Mouse (Mus musculus): ENCODE results near the gene Nrxn1.

The Nrxn1 gene

DNA sequence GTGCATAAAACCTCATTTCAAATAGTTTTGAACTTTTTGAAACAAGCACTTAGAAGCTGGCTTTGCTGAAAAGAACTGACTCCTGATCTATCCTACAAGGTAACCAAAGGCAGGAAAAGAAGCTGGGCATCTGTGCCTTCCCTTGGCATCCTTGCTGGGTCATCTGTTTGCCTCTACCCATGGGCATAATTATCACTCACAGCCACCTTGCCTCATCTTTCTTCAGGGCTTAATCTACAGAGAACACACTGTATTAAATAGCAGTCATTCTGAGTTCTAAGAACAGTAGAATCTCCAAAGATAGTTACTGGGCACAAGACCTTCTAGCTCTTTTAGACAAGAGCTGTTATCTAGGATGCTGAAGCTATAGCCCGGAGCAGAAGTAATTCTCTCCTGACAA is 442.6 kb downstream of the Nrxn1 start:
- no peak for DNase-seq

DNA sequence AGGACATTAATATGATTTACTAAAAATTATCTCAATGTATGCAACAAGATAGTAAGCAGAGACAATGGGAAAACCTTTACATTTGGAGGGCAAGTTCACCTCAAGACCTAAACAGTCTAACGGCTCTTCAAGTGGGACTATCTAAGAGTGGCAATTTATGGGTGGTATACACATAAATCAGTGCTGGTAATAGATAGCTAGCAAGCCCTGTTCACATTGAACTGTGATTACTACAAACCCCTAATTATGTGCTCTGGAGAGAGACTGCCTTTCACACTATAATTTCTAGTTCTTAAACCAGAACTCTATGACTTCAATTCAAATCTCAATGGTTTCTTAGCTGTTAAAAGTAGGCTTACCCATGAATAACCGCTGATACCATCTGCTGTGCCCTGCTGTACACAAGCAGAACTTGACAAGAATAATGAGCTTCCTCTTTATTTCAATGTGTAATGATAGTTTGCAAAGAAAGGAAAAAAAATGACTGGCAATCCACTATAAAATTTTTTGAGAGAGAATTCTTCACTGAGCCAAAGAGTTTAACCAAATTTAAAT is 453.8 kb downstream of the Nrxn1 start:
- no peak for DNase-seq

DNA sequence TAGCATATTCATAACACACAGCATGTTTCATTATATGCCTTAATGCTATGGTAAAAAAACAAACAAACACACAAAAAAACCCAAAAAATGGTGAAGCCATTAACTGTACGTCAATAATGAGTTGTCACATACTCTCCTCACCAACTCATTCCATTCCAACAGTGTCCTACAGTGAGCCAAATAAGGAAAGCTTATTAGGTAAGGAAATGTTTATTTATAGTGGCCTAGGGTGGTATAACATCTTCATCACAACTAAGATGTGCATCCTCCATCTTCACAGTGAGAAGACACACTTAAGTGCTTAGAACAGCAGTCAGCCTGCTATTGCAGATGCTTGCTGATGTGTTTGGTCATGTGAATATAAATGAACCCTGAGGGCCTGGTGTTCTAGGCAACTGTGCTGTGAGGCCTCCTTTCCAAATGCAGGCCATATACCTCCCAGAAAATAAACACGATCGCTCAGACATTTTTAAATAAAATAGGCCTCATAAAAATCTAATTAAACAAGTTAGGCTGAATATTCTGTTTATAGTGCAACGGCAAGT is 454.6 kb downstream of the Nrxn1 start:
- DNase-seq = no peak

DNA sequence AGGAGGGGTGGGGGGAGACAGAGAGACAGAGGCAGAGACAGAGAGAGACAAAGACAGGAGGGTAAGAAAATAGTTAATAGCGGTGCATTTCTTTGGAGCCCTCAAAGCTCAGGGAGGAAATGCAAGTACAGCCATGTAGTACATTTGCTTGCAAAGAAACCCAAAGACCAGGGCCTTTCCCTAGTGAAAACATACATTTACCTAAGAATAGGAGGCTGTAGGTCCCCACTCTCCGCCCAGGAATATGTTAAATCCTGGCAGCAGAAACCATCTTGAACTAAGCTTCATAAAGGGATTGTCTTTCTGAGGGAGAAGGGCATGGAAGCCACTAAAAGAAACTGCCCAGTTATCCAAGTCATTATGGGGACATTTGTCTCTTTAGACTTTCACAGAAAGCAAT is 461.5 kb downstream of the Nrxn1 start:
- no peak for DNase-seq

DNA sequence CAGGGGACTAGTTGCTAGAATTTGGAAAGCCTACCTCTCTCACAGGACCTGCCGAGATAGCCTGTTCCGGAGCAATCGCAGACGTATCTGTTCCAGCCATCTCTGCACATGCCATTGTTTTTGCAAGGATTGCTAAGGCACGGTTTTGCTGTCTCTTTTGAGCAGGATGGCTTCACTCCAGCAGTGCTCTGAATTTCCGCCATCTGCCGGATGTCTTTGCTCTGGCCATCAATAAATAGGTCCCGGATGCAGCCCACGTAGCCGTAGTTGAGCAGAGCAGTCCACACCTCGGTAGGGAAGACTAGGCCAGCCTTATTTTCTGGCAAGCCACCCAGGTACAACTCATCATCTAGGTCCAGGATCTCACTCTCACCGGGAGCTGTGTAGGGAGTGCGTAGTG is 463.0 kb downstream of the Nrxn1 start:
- no peak for DNase-seq

DNA sequence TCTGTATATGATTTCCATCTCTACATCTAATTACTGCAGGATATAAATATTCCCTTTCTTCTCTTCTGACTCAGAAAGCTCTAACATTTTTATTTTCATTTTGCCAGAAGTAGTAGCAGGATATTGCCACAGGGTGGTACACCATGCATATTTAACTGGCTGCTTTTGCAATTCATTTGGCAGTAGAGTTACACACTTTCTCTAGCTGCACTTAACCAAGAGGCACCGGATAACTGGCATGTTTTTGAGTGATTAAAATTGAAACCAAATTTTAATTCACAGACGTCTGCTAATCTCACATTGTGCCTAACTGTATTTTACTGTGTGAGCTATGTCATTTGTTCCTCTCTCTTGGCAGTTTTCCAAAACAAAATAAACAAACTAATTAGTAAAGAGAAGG is 464.4 kb downstream of the Nrxn1 start:
- DNase-seq = peak; percentile 30

DNA sequence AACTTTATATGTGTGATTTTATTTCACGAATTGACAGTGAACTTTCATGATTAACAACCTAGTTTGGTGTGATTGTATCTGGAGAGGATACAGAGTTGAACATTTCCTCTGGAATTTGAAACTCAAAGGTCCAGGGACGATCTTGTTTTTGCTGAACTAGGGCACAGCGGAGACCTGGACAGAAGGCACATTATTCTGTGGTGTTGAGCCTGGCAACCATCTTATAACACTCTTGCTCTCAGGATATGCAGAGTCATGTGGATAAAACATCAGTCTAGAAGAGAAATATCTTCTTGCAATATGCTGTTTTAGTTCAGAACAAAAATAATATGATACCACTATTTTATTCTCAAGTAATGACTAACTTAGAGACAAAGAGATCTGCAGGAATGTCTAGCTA is 464.9 kb downstream of the Nrxn1 start:
- no peak for DNase-seq

DNA sequence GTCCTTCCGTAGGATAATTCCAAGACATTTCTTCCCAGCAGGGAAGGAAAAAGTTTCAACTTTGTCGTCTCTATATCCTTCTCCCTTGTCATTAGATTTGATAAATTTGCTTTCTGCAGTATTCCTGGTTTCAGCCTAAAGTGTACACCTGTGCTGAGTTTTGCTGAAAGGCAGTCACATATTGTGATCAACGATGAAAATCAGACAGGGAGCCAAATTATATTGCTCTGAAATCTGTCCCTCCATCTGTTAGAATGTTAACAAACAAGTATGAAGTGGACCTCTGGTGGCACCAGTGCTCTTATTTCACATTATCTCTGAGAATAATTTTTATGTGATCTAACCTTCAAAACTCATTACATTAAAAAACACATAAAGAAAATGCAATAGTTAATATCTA is 465.5 kb downstream of the Nrxn1 start:
- DNase-seq = no peak

DNA sequence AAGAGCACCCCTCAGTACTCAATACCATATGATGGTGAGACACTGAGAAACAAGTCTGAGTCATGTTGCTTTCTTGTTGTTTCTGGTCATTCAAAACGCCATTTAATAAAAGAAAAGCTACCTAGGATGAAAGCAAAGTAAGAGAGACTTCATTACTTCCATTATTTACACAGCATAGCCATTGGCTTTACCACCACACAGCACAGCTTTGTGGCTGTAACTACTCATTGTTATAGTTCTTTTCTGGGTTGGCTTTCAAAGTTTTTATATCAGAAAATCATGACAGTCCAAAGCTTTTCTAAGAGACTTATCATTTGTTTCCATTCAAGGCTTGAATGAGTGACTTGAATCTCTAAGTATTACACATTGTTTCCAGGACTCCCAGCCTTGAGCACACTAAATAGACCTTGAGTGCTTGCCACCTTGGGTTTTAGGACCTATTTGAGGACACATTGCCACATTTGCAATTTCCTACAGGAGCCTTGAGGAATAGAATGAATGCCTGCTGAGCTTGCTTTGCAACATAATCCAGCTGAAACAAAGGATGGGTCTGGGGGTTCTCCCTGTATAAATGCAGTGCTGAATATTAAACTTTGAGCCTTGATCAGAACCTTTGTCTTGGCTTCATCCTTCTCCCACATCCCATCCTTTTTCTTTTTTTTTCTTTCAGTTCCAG is 468.1 kb downstream of the Nrxn1 start:
- no peak for DNase-seq

DNA sequence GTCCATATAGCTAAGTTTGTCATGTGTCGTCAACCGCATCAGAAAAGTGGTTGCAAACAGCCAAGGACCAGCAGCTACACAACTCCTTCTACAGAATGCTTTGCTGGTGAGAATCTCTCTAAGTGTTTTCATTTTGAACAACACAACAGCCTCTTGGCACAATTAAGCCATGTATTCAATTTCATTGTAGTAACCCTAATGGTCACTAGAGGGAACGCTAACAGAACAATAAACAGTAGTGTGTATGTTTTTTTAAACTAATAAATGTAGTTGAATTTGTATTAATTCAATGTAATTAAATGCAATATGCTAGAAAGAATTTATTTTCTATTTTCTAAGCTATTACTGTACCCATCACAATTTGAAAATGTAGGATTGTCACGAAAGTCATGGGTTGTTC is 471.0 kb downstream of the Nrxn1 start:
- DNase-seq = no peak

DNA sequence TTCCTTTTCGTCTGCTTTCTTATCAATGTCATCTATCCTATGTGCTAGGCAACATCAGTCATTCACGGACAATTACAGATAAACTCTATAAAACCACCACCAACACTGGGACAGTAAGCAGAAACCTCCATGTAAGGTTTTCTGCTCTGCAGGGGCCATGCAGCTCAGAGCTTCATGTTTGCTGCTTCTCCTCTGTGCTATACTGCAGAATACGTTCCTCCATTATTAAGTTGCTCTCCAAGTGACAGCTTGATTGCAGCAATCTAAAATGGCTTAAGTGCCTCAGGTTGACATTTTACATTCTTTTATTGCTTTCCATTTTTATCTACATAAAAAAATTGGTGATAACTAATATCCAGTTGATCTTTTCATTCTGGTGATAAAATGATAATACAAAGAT is 477.9 kb downstream of the Nrxn1 start:
- no peak for DNase-seq

DNA sequence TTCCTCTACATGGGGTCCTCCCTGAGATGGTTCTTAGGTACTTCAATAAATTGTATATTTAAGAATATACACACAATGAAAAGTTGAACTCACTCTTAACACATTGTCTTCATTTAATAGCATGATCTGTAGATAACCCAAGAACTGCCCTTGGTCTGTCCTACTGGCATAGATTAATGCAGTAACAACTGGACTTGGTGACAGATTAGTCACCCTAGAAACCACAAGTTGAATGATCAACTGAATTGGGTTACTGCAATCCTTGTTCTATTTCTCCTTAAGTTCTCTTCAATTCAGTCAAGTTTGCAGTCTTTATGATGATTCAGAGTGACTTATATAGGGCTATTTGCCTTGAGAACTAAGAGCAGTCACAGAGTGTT is 485.5 kb downstream of the Nrxn1 start:
- no peak for DNase-seq

DNA sequence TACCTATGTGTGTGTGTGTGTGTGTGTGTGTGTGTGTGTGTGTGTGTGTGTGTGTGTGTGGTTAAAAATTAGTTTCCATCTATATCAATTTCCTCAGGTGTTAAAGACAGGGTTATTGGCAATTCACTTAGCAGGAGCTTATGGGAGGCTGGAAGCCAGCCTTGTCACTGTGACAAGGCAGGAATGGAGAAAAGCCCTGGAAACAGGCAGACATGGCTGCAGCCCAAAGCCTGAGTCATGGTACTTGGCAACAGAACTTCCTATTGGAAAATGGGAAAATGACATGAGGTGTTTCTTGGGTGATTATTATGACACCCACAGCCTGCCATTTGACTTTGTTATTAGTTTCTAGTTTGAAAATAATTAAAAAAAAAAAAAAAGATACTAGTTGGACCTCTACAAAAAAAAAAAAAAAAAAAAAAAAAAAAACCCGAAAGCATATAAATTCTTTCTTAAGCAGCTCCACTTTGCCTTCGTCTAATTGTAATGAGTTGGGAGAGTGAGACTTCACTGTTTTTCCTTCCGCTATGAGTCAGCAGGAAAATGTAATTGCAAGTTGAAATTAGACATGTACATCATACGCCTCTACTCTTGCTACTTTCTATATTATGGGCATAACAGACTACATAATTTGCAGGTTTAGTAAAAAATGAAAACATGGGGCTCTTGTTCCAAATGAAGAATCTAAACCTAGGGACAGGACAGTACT is 486.0 kb downstream of the Nrxn1 start:
- DNase-seq = no peak

DNA sequence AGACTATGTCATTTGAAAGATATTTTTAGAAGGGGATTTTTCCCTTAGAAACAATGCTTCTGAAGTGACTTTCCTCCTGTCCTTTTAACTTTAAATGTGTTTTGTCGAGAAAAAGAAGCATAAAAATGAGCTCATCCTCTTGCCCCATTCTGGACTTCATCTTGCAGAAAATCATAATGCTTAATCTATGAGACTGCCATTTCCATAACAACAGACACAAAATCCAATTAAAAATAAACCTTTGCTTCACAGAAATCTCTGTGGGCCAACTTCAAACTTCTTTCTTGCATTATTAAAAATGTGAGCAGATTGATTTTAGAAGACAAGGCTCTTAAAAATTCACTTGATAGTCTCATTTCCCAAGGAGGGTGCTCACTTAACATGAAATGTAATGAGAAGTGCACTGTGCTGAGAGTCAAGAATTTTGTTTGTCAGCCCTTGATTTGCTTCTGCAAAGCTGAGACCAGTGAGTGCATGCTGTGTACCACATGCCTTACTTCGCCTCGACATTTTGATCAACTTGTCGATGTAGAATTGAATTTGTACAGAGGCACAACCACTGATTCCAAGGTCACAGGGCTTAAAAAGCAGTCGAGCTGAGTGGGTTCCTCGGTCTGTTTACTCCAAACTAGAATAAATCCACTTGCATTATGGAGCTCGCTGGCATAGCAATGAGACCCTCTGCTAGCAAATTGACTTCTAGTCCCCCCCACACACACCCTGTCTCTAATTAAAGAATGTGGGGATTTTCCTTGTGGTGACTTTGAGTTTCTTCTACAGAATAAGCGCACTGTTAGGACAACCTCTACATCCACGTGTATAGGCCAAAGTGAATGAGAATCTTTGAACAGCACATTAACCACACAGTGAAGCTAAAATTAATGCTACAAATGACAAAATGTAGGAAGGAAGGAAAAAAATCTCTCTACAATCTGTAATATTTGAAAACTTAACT is 493.0 kb downstream of the Nrxn1 start:
- no peak for DNase-seq

DNA sequence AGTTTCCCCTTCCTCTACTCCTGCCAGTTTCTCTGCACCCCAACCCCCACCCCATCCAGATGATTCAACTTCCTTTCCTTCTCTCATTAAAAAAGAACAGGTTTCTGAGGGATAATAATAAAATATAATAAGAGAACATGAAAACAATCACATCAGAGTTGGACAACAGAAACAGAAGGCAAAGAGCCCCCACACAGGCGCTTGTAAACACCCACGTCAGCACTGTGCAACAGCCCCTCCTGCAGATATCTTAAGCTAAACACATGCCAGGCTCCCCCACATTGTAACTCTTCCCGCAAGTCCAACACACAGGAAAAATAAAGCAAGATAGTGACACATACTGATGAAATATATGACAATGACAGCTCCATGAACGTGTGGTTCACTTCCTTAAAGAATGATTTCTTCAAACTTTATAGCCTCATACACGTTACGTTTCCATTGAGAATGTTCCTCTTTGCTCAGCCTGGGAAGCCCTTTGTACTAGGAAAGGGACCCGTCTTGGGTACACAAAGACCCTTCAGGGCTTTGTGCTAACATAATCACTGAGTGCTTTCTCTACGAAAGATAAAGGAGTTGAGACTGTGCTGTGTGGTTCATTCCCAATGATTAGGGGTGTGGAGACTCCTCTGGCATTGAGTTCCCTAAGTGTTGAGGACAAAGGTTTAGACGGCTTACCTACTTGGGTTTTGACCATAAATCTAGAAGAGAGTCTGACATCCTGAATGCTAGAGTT is 497.9 kb downstream of the Nrxn1 start:
- DNase-seq = no peak

DNA sequence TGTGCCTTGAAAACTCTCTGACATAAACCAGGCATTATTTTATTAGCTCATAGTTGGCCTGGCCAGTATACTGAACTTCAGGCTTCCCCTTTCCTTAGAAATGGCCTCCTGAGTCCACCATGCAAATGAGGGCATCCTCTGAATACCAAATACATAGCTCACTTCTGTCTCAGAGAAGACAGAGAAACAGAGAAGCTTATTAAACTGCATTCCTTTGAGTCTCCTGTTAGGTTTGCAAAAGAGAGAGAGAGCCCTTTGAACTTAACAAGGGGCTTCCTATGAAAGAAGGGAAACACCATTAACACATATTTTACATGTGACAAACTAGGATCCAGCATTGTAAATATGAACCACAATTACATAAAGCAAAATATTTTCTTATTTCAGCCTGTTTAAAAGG is 506.0 kb downstream of the Nrxn1 start:
- no peak for DNase-seq

DNA sequence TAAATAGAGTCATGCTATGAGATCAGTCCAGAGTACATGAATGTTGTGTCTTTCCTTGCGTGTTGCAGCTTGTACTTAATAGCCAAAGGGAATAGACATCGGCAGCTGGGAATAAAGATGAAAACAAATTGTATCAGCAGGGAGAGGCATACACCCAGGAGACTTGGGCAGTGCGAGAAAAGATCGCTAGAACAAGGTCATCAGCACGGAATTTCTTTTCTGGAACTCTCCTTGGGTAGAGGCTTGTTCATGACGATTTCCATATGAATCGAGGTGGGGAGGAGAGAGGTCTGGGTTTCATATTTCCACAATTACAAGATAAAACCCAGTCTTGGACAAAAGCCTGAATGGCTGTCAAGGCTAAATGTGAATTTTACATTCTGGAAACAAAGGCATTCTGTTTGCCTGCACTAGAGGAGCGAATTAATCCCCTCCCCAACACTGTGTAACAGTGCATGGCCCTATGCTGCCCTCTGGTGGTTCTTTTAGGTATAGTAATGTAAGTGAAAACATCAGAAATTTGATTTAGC is 508.1 kb downstream of the Nrxn1 start:
- peak; percentile 67 for DNase-seq

DNA sequence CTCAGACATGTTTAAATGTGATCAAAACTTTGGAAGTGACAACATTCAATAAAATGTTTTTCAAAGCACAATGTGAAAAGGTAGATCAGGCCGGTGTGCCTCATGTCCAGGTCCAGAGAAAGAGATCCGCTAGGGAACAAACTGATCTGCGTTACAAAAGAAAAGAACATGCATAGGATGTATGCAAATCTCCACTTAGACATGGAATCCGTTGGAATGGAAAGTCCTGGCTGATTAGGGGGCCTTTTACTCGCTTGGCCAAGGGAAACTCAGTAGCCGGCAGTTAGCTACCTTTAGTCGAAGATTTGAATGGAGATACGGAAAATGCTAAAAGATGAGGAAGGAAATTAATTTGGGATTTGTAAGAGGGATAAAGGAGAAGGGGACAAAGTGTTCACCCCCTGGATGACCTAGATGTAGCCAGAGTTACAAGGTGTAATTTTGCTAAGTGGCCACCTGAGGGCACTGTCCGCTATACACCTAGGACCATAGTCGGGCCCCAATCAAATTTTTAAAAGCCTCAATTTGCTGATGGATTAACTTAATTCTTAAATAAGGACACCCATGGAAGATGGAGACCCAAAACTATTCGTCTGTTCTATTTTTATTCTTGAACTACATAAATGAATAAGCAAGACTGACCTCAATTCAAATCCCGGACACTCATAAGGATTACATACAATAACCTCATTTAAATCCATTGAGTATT is 508.9 kb downstream of the Nrxn1 start:
- DNase-seq = peak; percentile 13

DNA sequence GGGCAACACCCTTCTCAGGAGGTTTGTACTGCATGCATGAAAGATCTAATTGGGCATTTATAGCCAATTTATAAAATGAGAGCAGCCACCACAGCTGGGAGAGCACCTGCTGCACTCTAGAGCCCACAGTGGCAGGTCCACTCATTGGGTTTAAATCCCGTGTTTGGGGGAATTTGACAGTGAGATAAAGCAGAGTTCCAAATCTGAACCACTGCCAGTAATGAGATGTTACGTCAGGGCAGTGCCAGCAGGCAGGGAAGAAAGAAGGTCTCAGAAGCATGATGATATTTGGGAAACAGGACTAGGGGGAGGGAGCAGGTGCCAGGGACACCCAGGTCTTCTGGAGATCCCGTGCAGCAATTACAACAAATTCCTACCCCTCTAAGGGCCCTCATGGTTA is 509.7 kb downstream of the Nrxn1 start:
- no peak for DNase-seq

DNA sequence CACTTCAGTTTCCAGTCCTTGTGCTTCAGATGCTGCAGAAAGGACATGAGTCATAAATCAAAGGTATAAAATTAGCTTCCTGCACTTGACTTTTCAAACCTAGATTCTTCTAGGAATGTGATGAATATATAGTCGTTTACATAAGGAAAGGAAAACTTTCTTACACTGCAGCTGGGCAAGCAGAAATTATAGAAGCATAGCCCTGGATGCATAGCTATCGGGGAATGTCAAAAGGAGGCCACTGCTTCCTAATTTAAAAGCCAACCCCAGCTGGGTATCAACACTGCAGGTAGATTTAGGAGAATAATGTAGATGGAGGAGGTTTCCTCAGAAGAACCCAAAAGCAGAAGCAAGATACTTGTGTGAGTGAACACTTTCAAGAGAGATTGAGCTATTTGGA is 523.0 kb downstream of the Nrxn1 start:
- no peak for DNase-seq

DNA sequence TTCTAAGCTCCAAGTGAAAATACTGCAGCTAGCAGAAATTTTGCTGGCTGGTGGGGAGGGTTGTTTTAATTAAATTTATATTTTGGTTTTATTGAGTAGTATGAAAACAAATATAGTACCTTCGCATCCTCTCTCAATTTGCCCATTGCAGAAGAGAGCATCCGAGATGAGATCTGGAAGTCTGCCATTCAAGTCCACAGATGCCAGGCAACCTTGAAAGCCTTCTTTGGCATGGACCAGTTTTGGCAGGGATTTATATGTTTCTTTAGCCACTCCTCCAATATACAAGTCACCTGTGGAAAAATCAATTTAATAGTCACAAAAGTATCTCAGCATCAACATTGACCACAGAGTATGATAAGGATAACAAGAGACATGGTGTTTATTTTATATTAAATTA is 527.7 kb downstream of the Nrxn1 start:
- DNase-seq = no peak

DNA sequence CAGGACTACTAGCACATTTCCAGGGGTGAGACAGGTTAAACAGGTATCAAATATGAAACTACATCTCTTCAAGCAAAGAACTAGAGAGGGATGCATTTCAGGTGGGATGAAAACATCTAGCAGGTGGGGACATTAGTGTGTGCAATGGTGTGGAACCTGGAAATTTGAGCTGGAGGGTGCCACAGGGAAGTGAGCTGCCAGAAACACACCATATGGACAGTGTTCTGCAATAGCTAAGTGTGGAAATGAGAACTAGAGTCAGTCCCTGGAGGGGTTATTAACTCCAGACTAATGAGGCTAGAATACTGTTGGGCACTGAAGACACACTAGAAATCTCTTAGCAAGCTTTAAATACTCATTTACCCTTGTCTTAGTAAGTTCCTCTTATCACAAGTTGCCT is 536.5 kb downstream of the Nrxn1 start:
- DNase-seq = no peak

Measured in kidney, adult 9 months (tissue).